Mouse (Mus musculus) adipocyte (in vitro differentiated cells): ENCODE measurements around the gene Cd200.

ENCODE experiments used
- DNase-seq: peaks from one replicate; pipeline ENCODE4 v3.0.0-alpha.2; 2016; ENCODE audit warnings: low spot score

Gene Cd200

DNA sequence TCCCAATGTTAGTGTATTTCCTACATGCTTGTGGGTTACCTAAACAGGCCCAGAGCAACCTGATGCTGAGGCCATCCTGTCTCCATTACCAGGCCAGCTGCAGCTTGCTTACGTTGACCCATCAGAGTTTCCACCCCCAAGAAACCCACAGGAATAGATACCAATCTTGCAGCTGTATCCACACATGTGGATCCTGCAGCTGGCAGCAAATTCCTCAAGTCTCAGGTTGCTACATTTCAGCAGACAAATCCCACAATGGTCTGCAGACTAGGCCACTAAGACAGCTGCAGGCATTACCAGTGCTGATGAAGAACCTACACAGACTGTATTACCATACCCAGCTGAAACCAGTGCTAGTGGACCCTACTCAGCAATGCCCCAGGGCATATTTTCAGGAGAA, 72.4 kb downstream of the Cd200 start:
- DNase-seq, result no peak

GRCm38 (mm10) chr16:45334891-45335290, 74.0 kb downstream of the Cd200 start:
- DNase-seq, result no peak

DNA sequence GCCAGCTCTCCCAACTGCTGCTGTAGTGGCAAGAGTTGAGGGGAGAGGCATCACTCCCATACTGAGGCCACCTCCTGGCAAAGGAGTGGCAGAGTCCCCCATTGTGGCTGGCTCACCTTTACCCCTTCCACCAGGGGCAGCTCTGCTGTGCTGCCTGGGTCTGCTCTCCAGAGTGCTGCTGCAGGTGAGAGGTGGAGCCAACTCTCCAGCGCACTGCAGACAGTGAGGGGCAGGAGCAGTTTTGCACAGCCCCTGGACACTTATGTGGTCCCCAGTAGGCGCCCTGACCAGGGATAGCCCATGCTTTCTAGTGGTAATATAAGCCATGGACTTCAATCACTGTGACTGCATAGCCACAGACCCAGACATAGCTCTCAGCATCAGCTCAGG, 74.5 kb downstream of the Cd200 start:
- DNase-seq, result no peak

DNA sequence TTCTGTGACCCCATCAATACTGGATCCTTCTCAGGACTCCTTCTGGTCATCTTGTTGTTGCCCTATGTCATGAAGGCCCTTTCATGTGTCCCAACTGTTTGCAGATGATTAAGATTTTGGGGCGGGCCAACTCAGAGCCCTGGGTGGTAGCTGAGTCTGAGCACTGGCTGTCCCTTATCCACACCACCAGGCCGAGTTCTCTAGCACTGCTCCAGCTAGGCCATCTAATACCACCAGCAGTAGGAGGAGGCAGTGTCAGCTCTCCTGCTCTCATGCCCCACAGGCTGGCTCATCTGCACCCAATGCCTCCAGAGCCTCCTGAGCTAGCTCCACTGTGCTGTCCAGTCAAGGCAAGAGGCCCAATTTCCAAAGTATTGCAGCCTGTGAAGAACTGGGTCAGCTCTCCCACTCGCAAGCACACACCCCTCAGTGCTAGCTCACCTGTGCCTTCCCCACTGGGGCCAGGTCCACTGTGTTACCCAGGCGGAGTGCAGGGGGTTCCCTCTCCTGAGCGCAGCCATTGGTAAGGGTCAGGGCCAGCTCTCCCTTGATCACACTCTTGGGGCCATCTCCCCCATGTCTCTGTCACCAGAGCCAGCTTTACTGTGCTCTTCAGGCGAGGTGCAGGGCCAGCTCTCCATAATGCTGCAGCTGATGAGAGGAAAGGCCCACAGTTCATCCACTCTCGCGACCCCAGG, 75.0 kb downstream of the Cd200 start:
- DNase-seq, result no peak

GRCm38 (mm10) chr16:45332591-45332990, 76.3 kb downstream of the Cd200 start:
- DNase-seq, result no peak
